Mouse (Mus musculus) T-cell, adult 2 months (primary cell): ENCODE data around the gene Supt5.

Source experiments
- DNase-seq: peaks from one replicate; pipeline ENCODE4 v3.0.0; 2022; ENCODE audit warnings: low spot score

Gene Supt5

DNA sequence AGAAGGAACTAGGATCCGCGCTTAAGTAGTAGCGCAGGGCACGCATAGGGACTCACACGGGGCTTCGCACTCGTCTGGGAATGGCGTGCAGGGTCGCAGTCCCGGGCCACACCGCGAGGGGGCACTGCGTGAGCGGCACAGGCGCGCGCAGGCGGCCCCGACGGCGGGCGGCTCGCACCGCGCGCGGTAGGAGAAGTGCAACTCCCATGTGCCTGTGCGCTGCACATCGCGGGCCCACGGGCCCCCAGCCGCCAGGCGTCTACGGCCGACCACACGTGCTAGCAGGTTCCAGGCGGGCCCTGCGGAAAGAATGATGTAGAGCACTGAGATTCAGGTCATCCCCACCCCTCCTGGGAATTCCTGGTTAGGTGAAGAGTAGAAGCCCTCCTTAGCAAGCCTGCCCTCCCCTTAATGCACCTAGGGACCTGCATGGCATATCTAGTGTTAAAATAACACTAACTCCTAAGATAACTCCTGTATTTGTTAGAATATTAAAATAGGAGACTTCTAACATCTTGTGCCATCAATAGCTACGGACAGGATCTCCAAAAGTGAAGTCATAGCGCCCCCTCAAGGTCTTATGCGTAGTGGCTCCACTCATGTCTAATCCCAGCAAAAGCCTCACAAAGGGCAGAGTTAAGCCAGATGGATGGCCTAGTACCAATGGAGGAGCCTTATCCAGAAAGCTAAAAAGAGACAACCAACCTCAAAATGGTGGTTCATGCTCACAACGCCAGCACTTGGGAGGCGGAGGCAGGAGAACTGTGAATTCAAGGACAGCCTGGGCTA, 39.5 kb downstream of the Supt5 start:
- no peak for DNase-seq

- DNase-seq, result peak; percentile 17
Measured at GRCm38 (mm10) chr7:28294481-28294880, 44.1 kb downstream of the Supt5 start.

- DNase-seq, result no peak
Measured at GRCm38 (mm10) chr7:28290638-28291590, 47.6 kb downstream of the Supt5 start, which contains the start of gene Selenov. Selenov (minus strand) TSS chr7:28291186.

DNA sequence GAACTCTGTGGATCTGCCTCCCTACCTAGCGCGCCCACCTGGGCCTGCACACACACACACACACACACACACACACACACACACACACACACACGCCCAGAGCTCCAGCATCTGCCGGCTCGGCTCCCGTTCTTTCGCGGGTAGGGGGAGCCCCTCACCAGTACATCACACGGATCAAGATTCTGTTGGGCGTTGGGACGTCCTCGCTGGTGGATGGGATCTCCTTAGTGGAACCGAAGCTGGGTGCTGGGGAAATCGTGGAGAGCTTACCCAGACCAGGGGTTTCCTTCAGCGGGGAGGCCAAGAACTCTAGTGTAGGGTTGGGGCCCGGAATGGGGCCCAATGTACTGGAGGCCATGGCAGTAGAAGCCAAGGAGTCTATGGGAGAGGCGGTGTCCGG, 48.4 kb downstream of the Supt5 start:
- DNase-seq, result no peak

- no peak for DNase-seq
Measured at GRCm38 (mm10) chr7:28280630-28281029, 57.9 kb downstream of the Supt5 start.

DNA sequence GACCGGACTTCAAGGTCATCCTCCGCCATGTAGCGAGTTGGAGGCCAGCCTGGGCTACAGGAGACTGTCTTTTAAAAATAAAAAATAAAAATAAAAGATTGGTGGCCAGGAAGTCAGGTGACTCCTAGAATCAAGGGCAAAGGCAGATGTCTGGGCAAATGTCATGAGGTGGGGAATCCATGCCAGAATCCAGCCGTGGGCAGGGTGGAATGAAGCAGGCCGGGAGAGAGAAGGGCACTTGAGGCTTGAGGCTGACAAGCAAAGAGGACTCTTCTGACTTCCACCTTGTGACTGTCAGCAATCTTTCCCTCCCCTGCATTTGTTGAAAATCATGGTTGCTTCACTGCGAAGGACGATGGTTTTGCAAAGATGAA, 60.3 kb downstream of the Supt5 start:
- no peak for DNase-seq

DNA sequence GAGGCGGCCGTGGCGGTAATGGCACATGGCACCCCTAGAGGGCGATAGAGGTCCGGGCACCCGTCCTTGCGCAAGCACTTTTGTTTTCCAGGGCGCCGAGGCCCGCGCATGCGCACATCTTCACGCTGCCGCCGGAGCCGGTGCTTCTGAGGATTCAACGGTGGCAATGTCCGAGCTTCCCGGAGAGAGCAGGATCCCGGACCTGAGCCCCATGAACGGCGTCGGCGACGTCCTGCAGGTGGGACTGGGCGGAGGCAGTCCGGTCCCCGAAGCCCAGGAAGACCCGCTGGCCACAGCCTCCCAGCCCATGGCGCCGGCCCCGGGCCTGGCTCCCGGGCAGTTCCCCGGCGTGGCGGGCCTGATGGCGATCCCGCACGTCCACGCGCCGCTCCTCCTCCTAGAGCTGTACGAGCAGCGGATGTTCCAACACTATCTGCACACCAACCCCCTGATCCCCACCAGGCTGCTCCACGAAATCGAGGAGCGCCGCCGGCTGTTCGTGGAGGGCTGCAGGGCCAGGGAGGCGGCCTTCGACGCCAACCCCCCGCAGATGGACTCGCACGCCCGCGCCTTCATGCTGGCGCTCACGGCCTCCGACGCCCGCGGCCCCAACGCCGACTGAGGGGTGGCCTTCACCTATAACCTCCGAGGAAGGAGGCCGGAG, 60.8 kb downstream of the Supt5 start, which contains the start of gene Eid2b:
Gene Eid2b (plus strand): TSS at position 125 of the 664 bp plus-strand sequence.
- DNase-seq, result peak; percentile 94

DNA sequence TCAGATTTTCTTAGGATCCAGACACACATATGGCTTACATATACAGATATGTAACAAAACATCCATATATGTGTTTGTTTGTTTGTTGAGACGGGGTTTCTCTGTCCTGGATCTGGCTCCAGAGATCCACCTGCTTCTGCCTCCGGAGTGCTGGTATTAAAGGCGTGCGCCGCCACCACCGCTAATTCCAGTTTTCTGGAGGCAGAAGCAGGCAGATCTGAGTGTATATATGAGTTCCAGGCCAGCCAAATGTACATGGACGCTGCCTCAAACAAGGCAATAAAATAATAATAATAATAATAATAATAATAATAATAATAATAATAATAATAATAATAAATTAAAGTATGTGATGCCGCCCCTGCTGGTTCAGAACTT, 61.3 kb downstream of the Supt5 start:
- no peak for DNase-seq

DNA sequence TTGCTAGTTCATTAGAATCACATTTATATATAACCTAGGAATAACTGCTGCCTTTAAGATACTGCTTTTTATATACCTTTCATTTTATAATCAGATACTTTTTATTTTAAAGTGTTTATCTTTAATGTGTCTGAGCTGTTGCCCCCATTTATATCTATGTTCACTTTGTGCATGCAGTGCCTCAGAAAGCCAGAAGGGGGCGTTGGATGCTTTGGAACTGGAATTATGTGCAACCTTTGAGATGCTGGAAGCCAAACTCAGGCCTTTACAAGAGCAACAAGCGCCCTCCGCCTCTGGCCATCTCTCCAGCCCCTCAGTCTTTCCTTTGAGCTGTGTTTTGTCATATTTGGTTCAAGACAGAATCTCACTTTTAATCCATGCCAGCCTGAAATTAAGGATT, 66.8 kb downstream of the Supt5 start:
- DNase-seq, result no peak

- DNase-seq, result no peak
Measured at GRCm38 (mm10) chr7:28269355-28269754, 69.2 kb downstream of the Supt5 start.

- DNase-seq, result no peak
Measured at GRCm38 (mm10) chr7:28268576-28268975, 70.0 kb downstream of the Supt5 start.

DNA sequence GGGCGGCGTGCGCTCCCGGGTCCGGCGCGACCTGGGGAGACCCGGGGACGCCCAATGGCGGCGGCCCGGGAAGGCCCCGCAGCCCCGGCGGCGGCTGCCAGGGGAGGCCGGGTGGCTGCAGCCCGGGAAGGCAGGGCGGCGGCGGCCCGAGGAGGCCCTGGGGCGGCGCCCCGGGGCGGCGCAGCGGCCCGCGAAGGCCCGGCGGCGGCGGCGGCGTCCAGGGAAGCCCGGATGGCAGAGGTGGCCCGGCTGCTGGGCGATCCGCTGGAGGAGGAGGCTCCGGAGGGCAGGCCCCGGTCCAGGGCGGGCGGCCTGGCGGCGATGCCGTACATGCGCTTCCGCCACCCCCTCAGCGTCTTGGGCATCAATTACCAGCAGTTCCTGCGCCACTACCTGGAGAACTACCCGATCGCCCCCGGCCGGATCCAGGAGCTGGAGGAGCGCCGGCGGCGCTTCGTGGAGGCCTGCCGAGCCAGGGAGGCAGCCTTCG, 70.5 kb downstream of the Supt5 start:
- DNase-seq, result peak; percentile 32

- DNase-seq, result peak; percentile 68
Measured at GRCm38 (mm10) chr7:28267129-28268041, 71.2 kb downstream of the Supt5 start, which contains the start of gene Eid2. Eid2 (plus strand) TSS chr7:28267881.

GRCm38 (mm10) chr7:28265391-28265790, 73.2 kb downstream of the Supt5 start:
- no peak for DNase-seq
